Mouse (Mus musculus) stomach, postnatal 0 days (tissue): ENCODE measurements around the gene Lin7b.

ENCODE experiments used
- CTCF ChIP-seq: IDR thresholded peaks from 2 replicates; pipeline ENCODE4 v1.5.1; 2016; ENCODE audit warnings: antibody characterized with exemption, low read depth, mild to moderate bottlenecking, moderate library complexity
- EP300 ChIP-seq: optimal IDR thresholded peaks from 2 replicates; pipeline ENCODE3; 2016; ENCODE audit warnings: antibody characterized with exemption

- TF ChIP-seq CTCF (no peak), EP300 (no peak)
Measured at GRCm38 (mm10) chr7:45412421-45412820, 42.0 kb upstream of the Lin7b start.
